Mouse (Mus musculus) layer of hippocampus, postnatal 25 days (tissue): ENCODE results near the gene Vmn1r91. TPM values are rescaled to one million over a fixed set of nuclear protein-coding genes. Genes with fewer than 3 reads are reported as not detected.
"Not testable (repeated sequence)": the region's sequence is repeated elsewhere in the genome, so short reads cannot be mapped to it uniquely, and the experiment has no call there.

ENCODE experiments used
- DNase-seq, 2 experiments: peaks; one replicate each; pipeline ENCODE4 v3.0.0; 2022; ENCODE audit warnings: mixed read lengths in 2 of 2, low spot score in 1 of 2; ENCODE audit errors: extremely low spot score in 1 of 2
- total RNA-seq, 2 experiments: library from RNA; stranded (reverse); gene quantifications; 2 replicates each; pipeline ENCODE4 v1.2.3; 2021

Gene Vmn1r91
- not detected for total RNA-seq

GRCm38 (mm10) chr7:20099380-20099779 lies at the start of gene Vmn1r91:
Gene Vmn1r91 (plus strand): TSS chr7:20099680.
- not testable (repeated sequence) for DNase-seq

GRCm38 (mm10) chr7:20064100-20064499 lies 35.4 kb upstream of the Vmn1r91 start:
- not testable (repeated sequence) for DNase-seq

DNA sequence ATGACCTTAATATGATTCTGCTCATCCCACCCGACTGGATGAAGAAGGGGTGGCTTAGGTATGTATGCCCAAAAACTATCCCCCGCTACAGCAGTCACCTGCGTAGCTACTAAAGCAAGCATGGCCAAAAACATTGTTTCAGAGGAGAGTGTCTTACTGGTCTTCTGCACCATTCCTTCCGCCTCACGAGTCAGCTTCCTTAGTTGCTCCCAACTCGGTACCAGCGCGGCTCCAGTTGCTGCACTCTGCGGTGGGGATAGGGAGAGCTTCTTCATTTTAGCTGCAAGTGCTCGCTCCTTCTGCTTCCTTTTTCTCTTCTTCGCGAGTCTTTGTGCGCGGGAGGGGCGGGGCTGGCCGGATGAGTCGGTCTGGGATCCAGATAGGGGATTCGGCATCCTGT lies 21.4 kb upstream of the Vmn1r91 start:
- DNase-seq: not testable (repeated sequence)

- not testable (repeated sequence) for DNase-seq
These were observed 23.0 kb downstream of the Vmn1r91 start, which contains the start of gene Gm16442 for GRCm38 (mm10) chr7:20122479-20122878. Gene Gm16442 (minus strand): TSS chr7:20122579.

DNA sequence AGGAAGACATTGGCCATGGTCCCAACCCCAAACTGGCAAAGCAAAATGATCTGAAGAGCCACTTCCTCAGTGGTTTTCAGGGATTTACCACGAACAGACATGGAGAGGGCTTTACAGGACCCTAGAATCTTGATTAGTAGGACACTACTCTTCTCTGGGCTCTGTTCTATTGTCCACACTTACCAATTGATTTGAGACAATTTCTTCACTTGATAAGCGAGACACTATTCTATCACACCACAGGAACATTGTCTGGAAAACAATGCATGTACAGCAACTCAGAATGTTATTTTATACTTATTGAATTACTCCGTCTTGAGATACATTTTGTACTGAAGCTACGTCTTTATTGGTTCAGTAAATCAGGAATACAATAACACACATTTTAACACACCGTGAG lies 39.5 kb downstream of the Vmn1r91 start, which contains the start of gene Vmn1r93:
TSS of gene Vmn1r93 (minus strand) at position 101 of the 400 bp plus-strand sequence.
- not testable (repeated sequence) for DNase-seq

Other genes starting within 250 kb of the Vmn1r91 start
- 1 to 10 TPM; 1.8 to 2.9 TPM for gene Gm19345, start 247.7 kb upstream of the Vmn1r91 start, total RNA-seq
- not detected for gene Ceacam16, start 238.4 kb upstream of the Vmn1r91 start, total RNA-seq
- gene Ceacam19, start 211.7 kb upstream of the Vmn1r91 start, total RNA-seq: not detected
- gene Pvr, start 178.5 kb upstream of the Vmn1r91 start, total RNA-seq: 10 to 100 TPM; 10.2 to 15.9 TPM
- gene Igsf23, start 148.9 kb upstream of the Vmn1r91 start, total RNA-seq: not detected
- gene Ceacam20, start 134.3 kb upstream of the Vmn1r91 start, total RNA-seq: not detected
- gene Nlrp9b, start 108.2 kb upstream of the Vmn1r91 start, total RNA-seq: not detected
- gene Gm16442, start 22.9 kb downstream of the Vmn1r91 start, total RNA-seq: not detected
- not detected for gene Vmn1r93, start 39.4 kb downstream of the Vmn1r91 start, total RNA-seq
- not detected for gene Vmn1r94, start 68.7 kb downstream of the Vmn1r91 start, total RNA-seq
- not detected for gene Vmn1r95, start 94.0 kb downstream of the Vmn1r91 start, total RNA-seq
- gene Gm6164, start 105.9 kb downstream of the Vmn1r91 start, total RNA-seq: not detected
- gene Gm4498, start 134.1 kb downstream of the Vmn1r91 start, total RNA-seq: not detected
- not detected for gene Gm5890, start 163.2 kb downstream of the Vmn1r91 start, total RNA-seq
- gene Gm4133, start 234.4 kb downstream of the Vmn1r91 start, total RNA-seq: not detected